Mouse (Mus musculus): Measurements from ENCODE around the gene Pdhb. TPM values are rescaled to one million over a fixed set of nuclear protein-coding genes. Genes with fewer than 3 reads are reported as not detected.

Gene Pdhb
- polyA plus RNA-seq, 1 experiment from 2014 or later = 229 TPM

- no peak overlapping the region for H3K27ac ChIP-seq
- no peak overlapping the region for H3K4me3 ChIP-seq
- no peak for DNase-seq (ENCODE audit: low spot score)
- 91% methylated on average over 2 of the region's 2 CpGs for WGBS
- no peaks in the 10 kb centered on the region for H3K9me3 ChIP-seq (replicated peaks)
- H3K36me3 ChIP-seq = 0 out of 2 replicates have a peak, but pooled peaks cover 3% of the 10 kb centered on the region
- H3K4me1 ChIP-seq = no peaks in the 10 kb centered on the region
- H3K27me3 ChIP-seq (ENCODE audit: low read depth, poor library complexity, severe bottlenecking) = no peaks in the 10 kb centered on the region
Measured at GRCm38 (mm10) chr14:8117371-8117770, 55.5 kb downstream of the Pdhb start.

Other genes with a start within 250 kb of the Pdhb start
- gene Gm45521, start 215.7 kb downstream of the Pdhb start, polyA plus RNA-seq (2016; fragmentation: Nextera tagmentation; extraction: Ambion mirVana) = not detected in 2 replicates
- gene Dnase1l3, start 178.5 kb downstream of the Pdhb start, polyA plus RNA-seq (2016; fragmentation: Nextera tagmentation; extraction: Ambion mirVana) = not detected in 2 replicates
- gene Abhd6, start 170.1 kb downstream of the Pdhb start, polyA plus RNA-seq (2016; fragmentation: Nextera tagmentation; extraction: Ambion mirVana) = 13.8 and 20.9 TPM in 2 replicates
- gene Rpp14, start 92.7 kb downstream of the Pdhb start, polyA plus RNA-seq (2016; fragmentation: Nextera tagmentation; extraction: Ambion mirVana) = 51.3 and 53.6 TPM in 2 replicates
- gene Pxk, start 74.8 kb downstream of the Pdhb start, polyA plus RNA-seq (2016; fragmentation: Nextera tagmentation; extraction: Ambion mirVana) = 15.7 and 21.7 TPM in 2 replicates
- 8.5 and 9.7 TPM in 2 replicates for gene Kctd6, start 41.1 kb upstream of the Pdhb start, polyA plus RNA-seq (2016; fragmentation: Nextera tagmentation; extraction: Ambion mirVana)
- 0.11 TPM in 1 of 2 replicates, not detected in the other for gene Acox2, start 86.3 kb upstream of the Pdhb start, polyA plus RNA-seq (2016; fragmentation: Nextera tagmentation; extraction: Ambion mirVana)
- 0.33 and 0.96 TPM in 2 replicates for gene Fam107a, start 145.0 kb upstream of the Pdhb start, polyA plus RNA-seq (2016; fragmentation: Nextera tagmentation; extraction: Ambion mirVana)
- gene Oit1, start 205.7 kb upstream of the Pdhb start, polyA plus RNA-seq (2016; fragmentation: Nextera tagmentation; extraction: Ambion mirVana) = not detected in 2 replicates